Mouse (Mus musculus) spleen, postnatal 10 days (tissue): ENCODE measurements around the gene Mpzl3.

Experiments
- DNase-seq, 2 experiments: peaks; one replicate each; pipeline ENCODE4 v3.0.0; 2021 to 2022; ENCODE audit warnings: low spot score in 2 of 2

The Mpzl3 gene

GRCm38 (mm10) chr9:45102528-45102927 lies 47.5 kb downstream of the Mpzl3 start:
- no peak for DNase-seq

GRCm38 (mm10) chr9:45103211-45103979 lies 48.4 kb downstream of the Mpzl3 start:
- no peak for DNase-seq

GRCm38 (mm10) chr9:45105596-45106374 lies 50.8 kb downstream of the Mpzl3 start:
- no peak for DNase-seq

DNA sequence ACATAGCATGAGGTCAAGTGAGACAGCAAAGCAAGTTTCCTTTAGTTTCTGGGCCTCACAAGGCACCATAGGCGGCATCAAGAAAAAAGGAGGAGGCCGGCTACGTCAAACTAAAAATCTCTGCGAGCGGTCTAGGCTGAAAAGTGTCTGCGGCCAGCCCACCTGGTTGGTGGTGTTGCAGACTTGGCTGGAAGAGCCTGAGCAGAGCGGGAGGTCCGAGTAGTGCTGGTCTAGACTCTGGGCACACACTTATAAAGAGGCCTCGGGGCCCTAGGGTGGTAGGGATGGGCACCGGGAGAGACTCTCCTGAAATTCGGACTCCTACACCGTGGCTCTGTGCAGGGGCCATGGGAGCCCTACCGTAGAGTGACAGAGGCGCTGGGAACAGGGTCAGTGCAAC lies 60.7 kb downstream of the Mpzl3 start:
- DNase-seq: peak in 1 of 2 experiments; percentile 52

DNA sequence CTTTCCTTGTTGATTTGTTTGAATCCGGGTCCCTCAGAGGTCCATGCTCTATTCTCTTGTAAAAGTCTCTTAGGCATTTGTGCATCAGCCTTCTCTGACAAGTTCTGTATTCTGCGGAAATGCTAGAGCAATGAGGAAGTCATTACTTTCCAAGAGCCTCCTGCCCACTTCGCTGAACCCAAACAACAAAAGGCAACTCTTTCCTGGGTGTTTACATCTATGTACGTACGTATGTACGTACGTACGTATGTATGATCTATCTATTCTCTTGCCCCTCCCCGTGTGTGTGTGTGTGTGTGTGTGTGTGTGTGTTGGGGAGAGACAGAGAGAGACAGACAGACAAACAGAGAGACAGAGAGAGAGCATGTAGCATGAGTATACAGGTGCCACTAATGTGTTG lies 61.8 kb downstream of the Mpzl3 start:
- DNase-seq: no peak

DNA sequence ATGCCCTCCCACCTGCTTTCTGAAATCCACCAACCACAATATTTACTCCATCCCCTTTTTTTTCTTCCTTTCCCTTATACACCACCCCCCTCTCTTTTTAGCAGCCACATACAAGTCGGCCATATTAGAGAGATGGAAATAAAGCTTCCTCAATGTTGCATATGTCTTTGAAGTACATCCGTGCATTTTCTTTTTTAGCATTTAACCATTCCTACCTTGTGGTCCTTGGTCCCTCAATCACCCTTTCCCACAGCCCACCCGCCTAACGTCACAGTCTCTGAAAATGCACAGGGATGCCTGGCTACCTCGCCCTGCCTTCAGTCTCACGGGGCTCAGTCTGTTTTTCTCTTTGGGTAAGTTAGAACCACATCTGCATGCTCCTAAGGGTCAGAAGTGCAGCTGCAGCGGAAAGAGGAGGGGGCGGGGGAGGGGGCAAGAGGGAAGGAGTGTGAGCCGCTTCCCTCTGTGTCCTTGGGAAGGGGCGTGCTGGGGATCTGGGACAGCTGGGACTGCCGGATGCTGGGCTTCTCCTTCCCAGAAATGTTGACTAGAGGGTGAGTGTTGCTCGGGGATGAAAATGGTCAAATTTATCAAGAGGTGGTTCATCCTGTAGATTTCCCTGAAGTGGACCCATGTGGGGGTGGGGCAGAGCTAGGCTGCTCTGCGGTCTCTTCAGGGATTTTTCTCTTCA lies 62.9 kb downstream of the Mpzl3 start, which contains the start of gene Scn2b:
Gene Scn2b, plus strand, starts transcription at position 42 of the 691 bp plus-strand sequence.
- DNase-seq: no peak

- no peak for DNase-seq
These were observed 63.6 kb downstream of the Mpzl3 start for GRCm38 (mm10) chr9:45118552-45118951.

DNA sequence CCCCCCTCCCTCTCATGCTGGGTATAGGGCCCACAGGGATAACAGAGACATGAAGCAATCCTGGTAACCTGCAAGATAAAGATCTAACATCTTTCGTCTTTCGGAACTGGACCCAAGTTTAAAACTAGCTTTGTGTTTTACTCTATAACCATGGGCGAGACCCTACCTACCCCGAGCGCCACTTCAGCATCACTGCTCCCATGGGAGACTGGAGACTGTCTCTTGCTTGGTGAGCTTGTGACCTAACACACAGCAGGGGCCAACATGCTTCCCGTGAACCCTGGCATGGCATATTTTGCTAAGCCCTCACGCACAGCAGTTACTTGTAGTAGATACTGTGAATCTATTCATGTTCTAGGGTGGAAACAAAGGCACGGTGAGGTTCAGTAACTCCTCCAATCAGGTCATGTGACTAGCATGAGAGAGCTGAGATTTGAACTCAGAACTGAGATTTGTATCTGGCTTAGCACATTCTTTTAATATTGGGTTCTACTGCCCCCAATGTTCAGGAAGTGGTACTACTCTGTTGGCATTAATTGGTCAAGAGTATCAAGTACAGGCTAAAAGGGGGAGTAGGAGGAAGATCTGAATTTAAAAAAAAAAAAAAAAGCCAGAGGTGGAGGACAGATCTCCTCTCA lies 64.4 kb downstream of the Mpzl3 start:
- DNase-seq: no peak

GRCm38 (mm10) chr9:45119954-45120530 lies 65.1 kb downstream of the Mpzl3 start:
- DNase-seq: no peak

DNA sequence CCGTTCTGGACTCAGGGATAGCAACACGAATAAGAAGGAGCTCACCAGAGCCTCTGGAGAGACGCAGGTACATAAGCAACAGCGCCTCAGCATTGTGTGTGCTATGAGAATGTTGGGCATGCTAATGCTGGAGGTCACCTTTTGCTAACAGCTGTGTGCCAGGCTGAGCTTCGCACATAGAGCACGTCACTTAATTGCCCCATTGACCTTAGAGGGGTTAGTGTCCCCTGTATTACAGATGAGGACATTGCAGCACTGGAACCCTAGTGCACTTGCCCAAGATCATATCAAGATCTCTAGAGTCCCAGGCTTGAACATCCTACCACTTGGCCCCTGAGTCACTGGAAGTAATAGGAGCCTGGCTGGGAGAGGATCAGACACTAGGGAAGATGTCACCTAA lies 65.6 kb downstream of the Mpzl3 start:
- DNase-seq: no peak

GRCm38 (mm10) chr9:45121001-45121400 lies 66.0 kb downstream of the Mpzl3 start:
- no peak for DNase-seq

GRCm38 (mm10) chr9:45121769-45122168 lies 66.8 kb downstream of the Mpzl3 start:
- DNase-seq: peak; percentile 36 to 81

DNA sequence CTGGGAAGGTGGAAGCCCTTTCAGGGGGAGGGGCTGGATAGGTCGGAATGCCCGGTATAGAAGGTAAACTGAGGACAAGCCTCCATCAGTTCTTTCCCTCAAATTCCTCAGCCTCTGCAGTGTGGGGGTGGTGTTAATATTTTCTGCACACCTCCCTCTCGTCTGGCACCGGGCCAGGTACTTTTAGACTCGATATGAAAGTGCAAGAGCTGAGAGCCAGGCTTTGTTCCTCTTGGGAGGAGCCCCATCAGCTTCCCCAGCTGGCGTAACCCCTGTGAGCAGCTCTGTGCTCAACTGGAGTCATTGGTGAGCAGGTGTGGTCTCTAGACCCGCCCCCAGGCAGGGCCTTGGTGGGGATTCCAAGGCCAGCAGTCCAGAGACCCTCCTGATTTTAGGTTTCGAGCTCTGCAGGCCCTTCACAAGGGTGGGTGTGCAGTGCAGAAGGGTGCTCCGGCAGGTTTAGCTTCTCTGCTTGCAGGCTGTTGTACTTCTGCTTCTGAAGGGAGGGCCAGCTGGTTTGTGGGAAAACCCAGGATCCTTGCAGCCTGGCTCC lies 67.3 kb downstream of the Mpzl3 start:
- peak; percentile 30 to 79 for DNase-seq

GRCm38 (mm10) chr9:45125211-45125610 lies 70.2 kb downstream of the Mpzl3 start:
- DNase-seq: no peak

DNA sequence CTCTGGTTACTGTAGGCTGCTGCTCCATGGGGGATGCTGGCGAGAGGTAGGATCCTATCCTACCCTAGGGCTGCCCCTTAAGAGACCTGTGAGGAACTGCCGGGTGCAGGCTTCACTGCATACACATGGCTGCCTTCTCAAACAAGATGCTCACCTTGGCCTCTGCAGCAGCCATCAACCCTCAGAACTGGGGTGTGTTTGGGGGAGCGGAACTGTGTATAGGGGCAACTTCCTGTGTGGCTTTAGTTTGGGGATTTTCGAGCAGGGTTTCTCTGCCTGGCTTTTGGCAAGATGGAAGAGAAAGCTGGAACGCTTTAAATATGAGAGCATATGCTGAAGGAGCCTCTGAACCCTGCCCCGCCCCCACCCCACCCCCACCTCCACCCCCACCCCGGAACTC lies 72.0 kb downstream of the Mpzl3 start:
- DNase-seq: no peak
